Mouse (Mus musculus): ENCODE results near the gene Ggct. TPM values are rescaled to one million over a fixed set of nuclear protein-coding genes. Genes with fewer than 3 reads are reported as not detected.

Gene Ggct
- total RNA-seq (2021): 10 to 100 TPM in 1 of 2 experiments, 1 to 10 TPM in 1; 9.3 to 13.7 TPM

DNA sequence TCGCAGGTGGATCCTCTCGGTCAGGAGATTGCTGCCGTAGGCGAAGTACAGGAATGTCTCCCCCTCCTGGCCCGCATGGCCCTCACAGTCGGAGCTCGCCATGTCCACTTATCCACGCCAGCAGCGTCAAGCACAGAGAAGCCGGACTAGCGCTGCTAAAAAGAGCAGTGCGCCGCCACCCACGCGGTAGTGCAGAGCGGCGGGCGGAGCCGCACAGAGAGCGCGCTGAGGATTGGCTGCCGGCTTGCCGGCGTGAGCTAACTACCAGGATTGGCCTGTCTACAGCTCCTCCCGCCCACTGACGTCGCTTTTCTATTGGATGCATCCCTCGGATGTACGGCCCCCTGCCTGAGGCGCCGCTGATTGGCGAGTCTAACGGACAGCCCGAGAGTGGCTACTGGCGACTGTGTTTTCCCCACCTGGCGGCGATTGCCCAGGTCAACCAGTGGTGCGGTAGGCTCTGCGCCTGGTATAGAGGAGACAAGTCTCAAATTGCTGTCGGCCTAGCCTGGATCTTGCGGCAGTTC, at the start of gene Ggct:
Gene Ggct (minus strand): TSS at position 217 of the 527 bp plus-strand sequence.
- intact Hi-C loops (cut with DNase I): loop anchor here (2.0 to 5.0 kb wide), 4 partner anchors 20 to 288 kb away; partner anchors contain the start of genes Nod1 and Znrf2
- peak; percentile 96 to 98 for DNase-seq

DNA sequence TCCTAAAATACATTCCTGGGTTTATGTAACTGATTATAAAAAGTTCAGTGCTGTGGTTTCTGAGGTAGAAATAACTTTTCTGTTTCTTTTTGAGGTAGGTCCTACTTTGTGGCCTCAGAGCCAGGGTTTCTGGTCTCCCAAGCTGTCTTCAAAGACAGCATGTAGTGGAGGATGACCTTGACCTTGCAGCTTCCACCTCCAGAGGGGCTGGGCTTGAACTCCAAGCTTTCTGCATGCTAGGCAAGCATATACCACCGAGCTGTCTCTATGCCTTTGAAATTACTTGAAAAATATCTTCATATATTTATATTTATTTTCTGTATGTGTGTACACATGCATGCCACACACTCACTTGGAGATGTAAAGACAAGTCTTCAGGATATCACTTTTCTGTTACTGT, 47.3 kb upstream of the Ggct start:
- intact Hi-C loops (cut with DNase I): no loop called here
- no peak for DNase-seq

- no peak for DNase-seq
- intact Hi-C loops (cut with DNase I): no loop called here
These were observed 46.7 kb upstream of the Ggct start for GRCm38 (mm10) chr6:55039446-55039783.

GRCm38 (mm10) chr6:55038671-55039445, 46.1 kb upstream of the Ggct start:
- DNase-seq: peak; percentile 18 to 20
- intact Hi-C loops (cut with DNase I): no loop called here

DNA sequence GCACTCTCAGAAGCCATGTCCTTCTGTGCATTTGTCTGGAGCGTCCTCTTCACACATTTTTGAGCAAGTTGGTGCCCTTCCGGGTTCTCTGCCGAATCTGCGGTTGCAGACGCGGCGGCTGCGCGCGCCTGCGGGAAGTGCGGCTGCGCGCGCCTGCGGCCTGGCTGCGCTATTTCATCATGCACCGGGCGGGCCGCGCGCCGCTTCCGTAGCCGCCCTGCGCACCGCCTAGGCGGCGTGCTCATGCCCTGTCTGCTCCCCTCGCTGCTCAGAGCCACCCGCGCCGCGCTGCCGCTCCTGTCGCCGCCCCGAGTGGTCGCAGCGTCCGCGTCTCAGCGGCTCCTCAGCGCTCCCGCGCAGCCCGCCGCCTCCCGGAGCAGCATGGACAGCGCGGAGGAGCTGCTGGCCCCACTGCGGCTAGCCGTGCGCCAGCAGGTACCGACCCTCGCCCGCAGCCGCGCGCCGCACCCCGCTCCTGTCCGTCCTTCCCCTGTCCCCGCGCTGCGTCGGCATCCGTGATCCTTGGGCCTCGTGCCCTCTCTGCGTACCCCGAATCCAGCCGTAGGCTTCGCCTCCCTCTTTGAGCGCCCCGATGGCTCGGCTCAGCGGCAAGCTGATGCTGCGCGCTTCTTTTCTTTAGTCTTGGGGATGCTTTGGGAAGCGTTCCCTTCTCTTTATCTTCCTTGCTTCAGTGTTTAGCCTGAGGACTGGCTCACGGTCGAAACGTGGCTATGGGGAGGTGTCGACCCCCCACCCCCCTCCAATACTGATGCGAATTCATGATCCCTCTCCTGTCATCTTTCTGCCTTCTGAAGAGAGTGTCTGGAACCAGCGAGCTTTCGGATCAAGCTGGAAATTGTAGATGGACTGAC, 45.3 kb upstream of the Ggct start, which contains the start of gene Gars:
Gene Gars (plus strand): TSS at position 209 of the 872 bp plus-strand sequence.
- intact Hi-C loops (cut with DNase I): no loop called here
- peak; percentile 89 for DNase-seq

DNA sequence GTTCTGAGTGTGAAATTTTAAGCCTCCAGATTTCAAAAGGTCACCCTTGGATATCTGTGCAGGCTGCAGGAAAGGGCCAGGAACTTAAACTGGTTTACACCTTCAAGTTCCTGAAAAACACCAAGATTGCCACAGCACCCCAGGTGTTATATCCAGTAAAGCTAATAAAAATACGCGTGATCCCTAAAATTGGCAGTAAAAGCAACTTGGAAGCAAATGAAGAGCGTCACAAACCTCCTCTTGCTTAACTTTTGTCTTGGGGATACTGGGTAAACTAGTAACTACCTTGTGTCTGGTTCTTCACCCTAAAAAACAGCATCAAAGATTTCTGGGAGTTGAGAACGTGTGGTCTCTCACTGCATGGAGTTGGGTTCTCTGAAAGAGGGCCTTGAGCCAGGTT, 44.0 kb upstream of the Ggct start:
- intact Hi-C loops (cut with DNase I): no loop called here
- no peak for DNase-seq

GRCm38 (mm10) chr6:55027642-55028041, 34.9 kb upstream of the Ggct start:
- intact Hi-C loops (cut with DNase I): no loop called here
- peak; percentile 29 to 49 for DNase-seq

- intact Hi-C loops (cut with DNase I): no loop called here
- no peak for DNase-seq
These were observed 29.1 kb upstream of the Ggct start for GRCm38 (mm10) chr6:55021806-55022205.

- intact Hi-C loops (cut with DNase I): loop anchor here (5.0 kb wide), 2 partner anchors 211 to 311 kb away; no protein-coding TSS in a partner anchor
- no peak for DNase-seq
These were observed 25.7 kb upstream of the Ggct start for GRCm38 (mm10) chr6:55018417-55018816.

- DNase-seq: peak; percentile 78 to 82
- intact Hi-C loops (cut with DNase I): loop anchor here (1.0 to 5.0 kb wide), 4 partner anchors 100 to 310 kb away; no protein-coding TSS in a partner anchor
These were observed 24.2 kb upstream of the Ggct start for GRCm38 (mm10) chr6:55016710-55017583.

DNA sequence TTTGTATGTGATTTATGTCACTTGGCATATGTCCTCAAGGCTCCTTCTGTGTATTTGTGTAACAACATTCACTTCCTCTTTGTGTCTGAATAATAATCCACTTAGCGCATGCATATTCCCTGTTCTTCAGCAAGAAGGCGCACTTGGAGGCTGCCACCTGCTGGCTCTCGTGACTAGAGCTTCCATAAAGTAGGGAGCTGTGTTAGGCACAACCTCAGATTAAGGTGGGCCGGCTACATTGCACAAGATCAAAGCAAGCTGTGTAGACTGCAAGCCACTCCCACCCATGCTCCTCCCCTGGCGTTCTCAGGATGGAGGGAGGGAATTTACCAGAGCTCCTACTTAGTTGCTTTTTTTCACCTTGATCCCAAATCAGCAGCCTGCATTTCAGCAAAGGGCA, 23.5 kb upstream of the Ggct start:
- DNase-seq: peak; percentile 51 to 62
- intact Hi-C loops (cut with DNase I): loop anchor here (5.0 kb wide), 2 partner anchors 209 to 309 kb away; no protein-coding TSS in a partner anchor

DNA sequence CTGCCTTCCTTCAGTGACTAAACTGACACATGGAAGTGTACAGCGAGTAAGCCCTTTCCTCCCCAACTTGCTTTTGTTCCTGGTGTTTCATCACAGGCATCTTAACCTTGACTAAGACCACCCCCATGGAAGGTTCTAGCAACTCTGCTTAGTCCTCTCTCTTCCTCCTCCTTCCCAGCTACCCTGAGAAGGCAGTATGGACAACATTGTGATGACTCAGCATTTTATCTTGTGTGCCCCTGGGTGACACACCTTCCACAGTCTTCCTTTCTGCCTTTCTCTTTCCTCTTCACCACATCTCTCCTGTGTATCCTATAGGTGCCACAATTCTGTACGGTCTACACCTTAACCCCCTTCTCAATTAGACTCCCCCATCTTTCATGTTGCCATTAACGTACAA, 21.4 kb upstream of the Ggct start:
- intact Hi-C loops (cut with DNase I): no loop called here
- DNase-seq: no peak

GRCm38 (mm10) chr6:55012516-55012915, 19.8 kb upstream of the Ggct start:
- intact Hi-C loops (cut with DNase I): no loop called here
- no peak for DNase-seq

DNA sequence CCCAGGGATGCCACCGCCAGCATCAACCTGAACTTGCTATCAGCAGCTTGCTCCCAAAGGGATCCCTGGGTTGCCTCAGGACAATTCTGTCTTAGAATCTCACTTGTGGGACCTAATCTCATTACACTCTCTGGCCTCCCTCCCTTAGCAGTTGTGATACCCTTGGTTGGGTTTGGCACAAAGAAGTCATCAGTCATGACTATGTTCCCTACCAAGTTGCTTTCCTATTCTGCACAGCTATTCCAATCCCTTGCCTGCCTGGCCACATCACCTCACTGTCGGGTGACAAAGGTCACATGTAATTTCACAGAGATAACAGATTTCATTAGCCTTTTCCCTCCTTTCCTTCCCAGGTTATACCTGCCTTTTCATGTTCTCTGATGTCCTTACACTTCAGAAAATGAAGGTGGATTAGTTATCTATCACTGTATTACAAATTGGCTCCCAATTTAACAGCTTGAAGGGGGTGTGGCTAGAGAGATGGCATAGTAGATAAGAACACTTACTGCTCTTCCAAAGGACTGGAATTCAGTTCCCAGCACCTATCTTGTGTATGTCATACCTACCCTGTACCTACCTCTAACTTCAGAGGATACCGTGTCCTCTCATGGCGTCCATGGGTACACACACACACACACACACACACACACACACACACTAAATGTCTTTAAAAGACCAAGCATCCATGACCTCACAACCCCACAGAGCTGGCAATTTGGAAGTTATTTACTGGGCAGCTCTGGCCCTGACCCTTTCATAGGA, 17.8 kb upstream of the Ggct start:
- intact Hi-C loops (cut with DNase I): no loop called here

DNA sequence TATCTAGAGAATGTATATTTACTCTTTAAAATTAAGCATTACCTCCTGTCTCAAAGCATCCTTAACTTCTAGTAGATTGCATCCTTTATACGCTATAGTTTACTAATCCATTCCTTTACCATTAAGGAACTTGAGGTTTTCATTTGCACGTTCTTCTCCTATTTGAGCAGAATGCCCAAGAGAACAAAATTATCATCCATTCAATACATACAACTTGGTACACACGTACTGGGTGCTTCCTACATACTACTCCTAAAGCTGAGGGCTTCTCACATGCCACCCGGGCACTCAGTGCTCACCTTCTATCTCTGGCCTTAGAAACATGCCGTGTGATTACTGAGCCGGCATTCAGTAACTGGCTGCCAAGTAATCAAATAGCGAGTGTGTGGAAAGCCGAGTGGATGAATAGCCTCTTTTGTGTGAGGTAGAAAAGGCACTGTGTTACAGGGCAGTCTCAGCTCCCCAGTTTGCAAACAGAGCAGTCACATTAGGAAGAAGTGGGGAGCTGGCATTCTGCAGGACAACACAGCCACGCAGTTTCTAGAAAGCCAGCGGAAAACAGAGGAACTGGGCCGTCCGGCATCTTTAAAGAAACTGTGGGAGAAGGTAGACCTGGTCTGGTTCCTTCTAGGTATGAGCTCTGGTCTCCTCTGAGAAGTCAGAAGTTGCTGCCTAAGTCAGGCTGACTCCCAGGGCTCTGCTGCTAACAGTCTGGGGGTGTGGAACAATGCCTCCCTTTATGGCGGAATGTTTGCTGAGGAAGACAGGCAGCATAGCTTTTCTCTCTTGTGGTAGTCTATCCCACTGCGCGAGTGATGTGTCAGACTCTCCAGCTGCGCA, 16.9 kb upstream of the Ggct start:
- intact Hi-C loops (cut with DNase I): no loop called here
- no peak for DNase-seq

More for the DNA sequence above, 17.8 kb upstream of the Ggct start:
- DNase-seq: no peak

GRCm38 (mm10) chr6:55008401-55008800, 15.7 kb upstream of the Ggct start:
- no peak for DNase-seq
- intact Hi-C loops (cut with DNase I): no loop called here

DNA sequence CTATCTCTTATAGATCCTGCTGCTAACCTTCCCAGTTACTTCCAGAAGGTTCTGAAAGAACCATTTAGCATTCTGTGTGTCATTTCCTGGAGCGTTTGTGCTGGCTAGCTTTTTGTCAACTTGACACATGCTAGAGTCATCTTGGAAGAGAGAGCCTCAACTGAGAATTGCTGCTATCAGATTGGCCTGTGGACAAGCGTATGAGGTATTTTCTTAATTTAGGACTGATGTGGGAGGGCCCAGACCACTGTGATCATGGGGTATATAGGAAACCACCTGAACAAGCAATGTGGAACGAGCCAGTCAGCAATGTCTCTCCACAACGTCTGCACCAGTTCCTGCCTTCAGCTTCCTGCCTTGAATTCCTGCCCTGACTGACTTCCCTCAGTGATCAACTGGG, 10.8 kb upstream of the Ggct start:
- intact Hi-C loops (cut with DNase I): no loop called here
- peak; percentile 27 to 39 for DNase-seq

GRCm38 (mm10) chr6:55002438-55002837, 9.7 kb upstream of the Ggct start:
- intact Hi-C loops (cut with DNase I): no loop called here
- DNase-seq: no peak

DNA sequence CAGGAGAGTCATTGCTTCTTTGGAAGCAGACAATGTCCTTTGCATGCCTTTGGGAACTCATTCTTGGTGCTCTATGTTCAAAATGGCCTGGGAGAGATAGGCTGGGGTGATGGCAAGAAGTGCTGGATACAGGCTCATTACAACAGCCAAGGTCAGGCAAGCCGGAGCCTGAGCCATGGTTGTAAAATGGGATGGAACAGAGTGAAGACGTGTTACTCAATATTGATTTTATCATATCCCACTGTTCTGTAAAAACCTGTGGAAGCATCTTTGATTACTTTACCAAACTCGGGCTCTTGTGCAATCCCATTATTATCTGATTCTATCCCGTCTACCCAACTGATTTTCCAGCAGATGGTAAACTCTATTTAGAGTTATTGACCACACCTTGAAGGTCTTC, 8.6 kb upstream of the Ggct start:
- no peak for DNase-seq
- intact Hi-C loops (cut with DNase I): no loop called here
